Comparison of ENCODE assay signal across 8 mouse cellular contexts in genomic region chr2:125135903-125136811, GRCm38 (mm10). TPM values are rescaled to one million over a fixed set of nuclear protein-coding genes. Genes with fewer than 3 reads are reported as not detected.
DNase-seq lines count a peak whose midpoint lies in the region; ATAC-seq and TF ChIP-seq lines count a peak whose summit lies in the region.

TSS of gene Ctxn2 (plus strand) at chr2:125136692.

- H3K36me3 ChIP-seq in embryonic facial prominence, embryonic 15.5 days, result no peaks in the 10 kb centered on the region
- no peaks in the 10 kb centered on the region for H3K36me3 ChIP-seq in heart, embryonic 15.5 days
- no peaks in the 10 kb centered on the region for H3K36me3 ChIP-seq in kidney, postnatal 0 days (ENCODE audit: insufficient read depth, low read length)
- no peaks in the 10 kb centered on the region for H3K36me3 ChIP-seq in liver, embryonic 11.5 days (ENCODE audit: control insufficient read depth, insufficient read depth, low read length)
- H3K36me3 ChIP-seq in splenic B cell, adult 2 months (ENCODE audit: control insufficient read depth, insufficient read depth, low read length, poor library complexity, severe bottlenecking), result no peaks in the 10 kb centered on the region

- peak; percentile 69; the same call in 1 of the 2 replicates for ATAC-seq in embryonic facial prominence, embryonic 15.5 days (ENCODE audit: insufficient number of reproducible peaks, low FRiP score, low TSS enrichment, low read depth)
- ATAC-seq in heart, embryonic 15.5 days (replicated peaks; ENCODE audit: insufficient number of reproducible peaks, insufficient read depth, low FRiP score, low read depth), result no peak
- peak; percentile 54; the same call in 1 of the 2 replicates for ATAC-seq in kidney, postnatal 0 days (replicated peaks; ENCODE audit: low FRiP score, low read depth)
- ATAC-seq in liver, embryonic 11.5 days (replicated peaks; ENCODE audit: low FRiP score), result peak; percentile 60

- no peaks in the 10 kb centered on the region for H3K9me3 ChIP-seq in embryonic facial prominence, embryonic 15.5 days (replicated peaks)
- no peaks in the 10 kb centered on the region for H3K9me3 ChIP-seq in heart, embryonic 15.5 days (replicated peaks)
- H3K9me3 ChIP-seq in kidney, postnatal 0 days (replicated peaks; ENCODE audit: low read length), result no peaks in the 10 kb centered on the region
- no peaks in the 10 kb centered on the region for H3K9me3 ChIP-seq in liver, embryonic 11.5 days (ENCODE audit: control insufficient read depth, low read length)

- DNase-seq in 3T3-L1 (ENCODE audit: low read depth, low spot score), result peak; percentile 84
- DNase-seq in adrenal gland, postnatal 4 days (ENCODE audit: low spot score in 2 of 2), result peak; percentile 58 to 73
- peak; percentile 91 for DNase-seq in kidney, postnatal 0 days (ENCODE audit: low spot score)
- peak; percentile 87 for DNase-seq in liver, embryonic 11.5 days (ENCODE audit: low spot score)
- DNase-seq in naive thymus-derived CD4-positive, alpha-beta T cell, adult 2 months (ENCODE audit: low read depth), result peak; percentile 61
- DNase-seq in splenic B cell, adult 2 months (ENCODE audit: low read depth, low spot score), result peak; percentile 65

- TF ChIP-seq CTCF in kidney, postnatal 0 days (IDR thresholded peaks at IDR 0.05; ENCODE audit: low read depth), result no peak

- H3K9ac ChIP-seq in embryonic facial prominence, embryonic 15.5 days, result no peak within 1 kb of the TSS
- no peak within 1 kb of the TSS for H3K9ac ChIP-seq in heart, embryonic 15.5 days
- H3K9ac ChIP-seq in kidney, postnatal 0 days (ENCODE audit: low read depth, low read length), result no peak within 1 kb of the TSS
- no peak within 1 kb of the TSS for H3K9ac ChIP-seq in liver, embryonic 11.5 days (ENCODE audit: low read depth, low read length)

- peaks cover 9% of the 10 kb centered on the region for H3K4me1 ChIP-seq in embryonic facial prominence, embryonic 15.5 days
- H3K4me1 ChIP-seq in heart, embryonic 15.5 days (replicated peaks), result peaks cover 7% of the 10 kb centered on the region
- 0 out of 2 replicates have a peak, but pooled peaks cover 4% of the 10 kb centered on the region for H3K4me1 ChIP-seq in kidney, postnatal 0 days (replicated peaks; ENCODE audit: insufficient read depth, low read length)
- peaks cover 6% of the 10 kb centered on the region; the same call in 1 of the 2 replicates for H3K4me1 ChIP-seq in liver, embryonic 11.5 days (replicated peaks; ENCODE audit: control insufficient read depth, insufficient read depth, low read length)

- peak within 1 kb of the TSS; percentile 34 for H3K4me3 ChIP-seq in embryonic facial prominence, embryonic 15.5 days (replicated peaks)
- H3K4me3 ChIP-seq in heart, embryonic 15.5 days, result peak within 1 kb of the TSS; percentile 40
- peak within 1 kb of the TSS; percentile 4; the same call in 1 of the 2 replicates for H3K4me3 ChIP-seq in kidney, postnatal 0 days (replicated peaks; ENCODE audit: low read depth, low read length)
- no peak within 1 kb of the TSS; the same call in none of the 2 replicates for H3K4me3 ChIP-seq in liver, embryonic 11.5 days (ENCODE audit: low read depth, low read length)

- WGBS in embryonic facial prominence, embryonic 15.5 days, result under 1% methylated on average over 39 of the region's 39 CpGs
- WGBS in heart, embryonic 15.5 days, result 2% methylated on average over 39 of the region's 39 CpGs
- 1% methylated on average over 39 of the region's 39 CpGs for WGBS in kidney, postnatal 0 days
- WGBS in liver, embryonic 11.5 days, result 3% methylated on average over 39 of the region's 39 CpGs

- H3K27me3 ChIP-seq in embryonic facial prominence, embryonic 15.5 days, result peaks cover 3% of the 10 kb centered on the region; the same call in 1 of the 2 replicates
- no peaks in the 10 kb centered on the region; the same call in 1 of the 2 replicates for H3K27me3 ChIP-seq in heart, embryonic 15.5 days
- no peaks in the 10 kb centered on the region for H3K27me3 ChIP-seq in kidney, postnatal 0 days (ENCODE audit: insufficient read depth, low read length)
- no peaks in the 10 kb centered on the region for H3K27me3 ChIP-seq in liver, embryonic 11.5 days (replicated peaks; ENCODE audit: control insufficient read depth, insufficient read depth, low read length)
- H3K27me3 ChIP-seq in splenic B cell, adult 2 months (ENCODE audit: control insufficient read depth, insufficient read depth, low read length, poor library complexity, severe bottlenecking), result no peaks in the 10 kb centered on the region

- no peak within 1 kb of the TSS for H3K27ac ChIP-seq in embryonic facial prominence, embryonic 15.5 days (replicated peaks)
- no peak within 1 kb of the TSS for H3K27ac ChIP-seq in heart, embryonic 15.5 days
- no peak within 1 kb of the TSS for H3K27ac ChIP-seq in kidney, postnatal 0 days
- no peak within 1 kb of the TSS for H3K27ac ChIP-seq in liver, embryonic 11.5 days (ENCODE audit: low read depth, low read length)

- H3K4me2 ChIP-seq in embryonic facial prominence, embryonic 15.5 days (replicated peaks), result peak within 1 kb of the TSS; percentile 61
- H3K4me2 ChIP-seq in heart, embryonic 15.5 days, result peak within 1 kb of the TSS; percentile 76
- H3K4me2 ChIP-seq in kidney, postnatal 0 days (ENCODE audit: low read length), result peak within 1 kb of the TSS; percentile 48
- H3K4me2 ChIP-seq in liver, embryonic 11.5 days, result peak within 1 kb of the TSS; percentile 62

RNA-seq across cellular contexts. Expression of gene Ctxn2, which starts in this region (rescaled TPM):
- total RNA-seq in adrenal gland, postnatal 4 days (2021), result not detected
- polyA plus RNA-seq in embryonic facial prominence, embryonic 15.5 days (2015; fragmentation: Nextera tagmentation; extraction: Ambion mirVana), result not detected in 2 replicates
- not detected in 2 replicates for polyA plus RNA-seq in heart, embryonic 15.5 days (2015; fragmentation: Nextera tagmentation; extraction: Ambion mirVana)
- polyA plus RNA-seq in kidney, postnatal 0 days (2015; fragmentation: Nextera tagmentation; extraction: Ambion mirVana), result not detected in 2 replicates
- polyA plus RNA-seq in liver, embryonic 11.5 days (2014; fragmentation: Nextera tagmentation; extraction: Ambion mirVana), result not detected in 2 replicates

Comparison
In these comparisons a context has a peak if more than half of its experiments do, and no peak if none do; other contexts are left out.
1. Peak in DNase-seq in adrenal gland, postnatal 4 days; RNA of the gene not detected or under 1 TPM.
2. Peak in ATAC-seq, H3K4me3 ChIP-seq and H3K4me2 ChIP-seq in embryonic facial prominence, embryonic 15.5 days; RNA of the gene not detected or under 1 TPM.
3. Peak in DNase-seq, ATAC-seq, H3K4me3 ChIP-seq and H3K4me2 ChIP-seq in kidney, postnatal 0 days; RNA of the gene not detected or under 1 TPM.
4. Peak in DNase-seq, ATAC-seq and H3K4me2 ChIP-seq in liver, embryonic 11.5 days; RNA of the gene not detected or under 1 TPM.